In the genomic region with DNA sequence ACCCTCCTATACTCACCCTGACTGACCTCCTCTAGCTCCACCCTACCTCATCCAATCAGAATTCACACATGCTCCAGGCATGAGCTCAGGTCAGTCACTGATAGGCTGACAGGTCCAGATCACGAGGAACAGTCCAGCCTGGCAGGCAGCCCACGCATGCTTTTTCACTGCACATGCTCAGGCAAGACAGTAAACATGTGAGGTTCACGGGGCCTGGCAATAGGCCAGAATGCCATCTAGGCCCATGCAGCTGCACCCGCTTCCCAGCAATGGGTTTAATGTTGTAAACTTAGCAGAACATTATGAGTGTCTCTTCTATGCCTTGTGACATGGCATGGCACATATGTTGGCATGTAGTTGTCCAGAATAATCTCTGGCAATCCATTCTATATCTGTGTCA, we compare ENCODE assay signal across 6 mouse cellular contexts.
DNase-seq lines count a peak whose midpoint lies in the region; TF ChIP-seq lines count a peak whose summit lies in the region.
"Not testable (repeated sequence)": the region's sequence is repeated elsewhere in the genome, so short reads cannot be mapped to it uniquely, and the experiment has no call there.

No protein-coding gene starts in this region.

- TF ChIP-seq CTCF in brain, embryonic 14.5 days (IDR thresholded peaks at IDR 0.05; ENCODE audit: borderline replicate concordance, extremely low read depth, insufficient read depth, insufficient read length) = not testable (repeated sequence)

- peak; percentile 9 for DNase-seq in NIH3T3 (ENCODE audit: low read depth)
- peak; percentile 13 for DNase-seq in brain, embryonic 14.5 days (ENCODE audit: low read depth)
- DNase-seq in heart, postnatal 4 days = peak; percentile 12
- DNase-seq in left cerebral cortex, postnatal 4 days = peak; percentile 53
- peak; percentile 26 to 30 for DNase-seq in right cerebral cortex, postnatal 10 days (ENCODE audit: low spot score in 2 of 2)
- peak; percentile 41 for DNase-seq in testis, postnatal 10 days (ENCODE audit: low spot score)

- not testable (repeated sequence) for TF ChIP-seq POLR2A in brain, embryonic 14.5 days (IDR thresholded peaks at IDR 0.05; ENCODE audit: borderline replicate concordance, extremely low read depth, insufficient read depth, insufficient read length, poor library complexity, severe bottlenecking)

- intact Hi-C loops in left cerebral cortex, postnatal 4 days (cut with DNase I) = not testable (repeated sequence)

Comparison
In these comparisons a context has a peak if more than half of its experiments do, and no peak if none do; other contexts are left out.
1. Peak in every context shown above with its lines: DNase-seq.